Mouse (Mus musculus) neutrophil, adult 59 days (primary cell): ENCODE measurements around the gene Sf3b4. TPM values are rescaled to one million over a fixed set of nuclear protein-coding genes. Genes with fewer than 3 reads are reported as not detected.

ENCODE experiments used
- total RNA-seq, 2 experiments: library from RNA; stranded (reverse); gene quantifications; 1 replicate in 1 of 2; 2 replicates in 1 of 2; pipeline ENCODE4 v1.2.4; 2023

Sf3b4 gene
- total RNA-seq, result 10 to 100 TPM; 45.7 to 50.8 TPM

GRCm38 (mm10) chr3:96172197-96173178 is at the start of gene Sf3b4:
Gene Sf3b4, plus strand, starts transcription at chr3:96172332.

GRCm38 (mm10) chr3:96161869-96162840 is 10.0 kb upstream of the Sf3b4 start, which contains the start of gene Mtmr11:
Gene Mtmr11, plus strand, starts transcription at chr3:96162004.

GRCm38 (mm10) chr3:96180727-96181477 is 8.8 kb downstream of the Sf3b4 start, which contains the start of gene Sv2a:
Gene Sv2a, plus strand, starts transcription at chr3:96181151.

GRCm38 (mm10) chr3:96219661-96220130 is 47.6 kb downstream of the Sf3b4 start, which contains the start of the genes Bola1 and Hist2h2ab:
Gene Bola1, minus strand, starts transcription at chr3:96219709.
Gene Hist2h2ab, plus strand, starts transcription at chr3:96219865.

GRCm38 (mm10) chr3:96220765-96221639 is 48.9 kb downstream of the Sf3b4 start, which contains the start of the genes Hist2h2ac and Hist2h2be:
Gene Hist2h2ac, minus strand, starts transcription at chr3:96220880.
Gene Hist2h2be, plus strand, starts transcription at chr3:96221119.

Other genes with a start within 250 kb of the Sf3b4 start
- 10 to 100 TPM; 76.6 to 90.5 TPM for gene Anp32e, start 243.1 kb upstream of the Sf3b4 start, total RNA-seq
- gene Plekho1, start 176.3 kb upstream of the Sf3b4 start, total RNA-seq, result 10 to 100 TPM; 39.9 to 68.8 TPM
- 10 to 100 TPM; 16.1 to 22.9 TPM for gene Vps45, start 113.9 kb upstream of the Sf3b4 start, total RNA-seq
- gene Otud7b, start 67.8 kb upstream of the Sf3b4 start, total RNA-seq, result 10 to 100 TPM; 14.0 to 20.9 TPM
- gene Mtmr11, start 10.3 kb upstream of the Sf3b4 start, total RNA-seq, result under 1 TPM in 1 of 2 experiments, not detected in 1; 0.49 TPM
- under 1 TPM; 0.07 to 0.64 TPM for gene Sv2a, start 8.8 kb downstream of the Sf3b4 start, total RNA-seq
- 1 to 10 TPM; 5.7 to 5.8 TPM for gene Bola1, start 47.4 kb downstream of the Sf3b4 start, total RNA-seq
- gene Hist2h2ab, start 47.5 kb downstream of the Sf3b4 start, total RNA-seq, result 10 to 100 TPM; 17.4 to 21.4 TPM
- gene Hist2h2ac, start 48.5 kb downstream of the Sf3b4 start, total RNA-seq, result 100 to 1,000 TPM; 338 to 339 TPM
- 1 to 10 TPM; 2.6 to 3.5 TPM for gene Hist2h2be, start 48.8 kb downstream of the Sf3b4 start, total RNA-seq
- gene Hist2h3c2, start 66.8 kb downstream of the Sf3b4 start, total RNA-seq, result 100 to 1,000 TPM; 451 to 486 TPM
- gene Hist2h2aa2, start 67.9 kb downstream of the Sf3b4 start, total RNA-seq, result 1,000 to 10,000 TPM; 2,817 to 3,247 TPM
- gene Hist2h2aa1, start 73.2 kb downstream of the Sf3b4 start, total RNA-seq, result 10 to 100 TPM in 1 of 2 experiments, 1 to 10 TPM in 1; 10.0 to 41.5 TPM
- not detected for gene Hist2h3c1, start 74.4 kb downstream of the Sf3b4 start, total RNA-seq
- 100 to 1,000 TPM; 249 to 250 TPM for gene Hist2h4, start 91.0 kb downstream of the Sf3b4 start, total RNA-seq
- gene Hist2h3b, start 96.3 kb downstream of the Sf3b4 start, total RNA-seq, result 1,000 to 10,000 TPM; 2,116 to 2,242 TPM
- 1,000 to 10,000 TPM; 1,687 to 1,847 TPM for gene Hist2h2bb, start 97.4 kb downstream of the Sf3b4 start, total RNA-seq
- 1 to 10 TPM; 1.9 to 3.0 TPM for gene Fcgr1, start 121.6 kb downstream of the Sf3b4 start, total RNA-seq